Mouse (Mus musculus) ovary, postnatal 10 days (tissue): ENCODE results near the gene Pkp4.

ENCODE experiments used
- DNase-seq: peaks from one replicate; pipeline ENCODE4 v3.0.0; 2022; ENCODE audit warnings: low spot score

Pkp4 gene

GRCm38 (mm10) chr2:59184107-59185064 lies 23.7 kb downstream of the Pkp4 start:
- no peak for DNase-seq

GRCm38 (mm10) chr2:59186122-59186521 lies 25.5 kb downstream of the Pkp4 start:
- no peak for DNase-seq

GRCm38 (mm10) chr2:59186966-59187365 lies 26.3 kb downstream of the Pkp4 start:
- DNase-seq, result no peak

GRCm38 (mm10) chr2:59188306-59188705 lies 27.7 kb downstream of the Pkp4 start:
- no peak for DNase-seq

- DNase-seq, result no peak
These were observed 29.1 kb downstream of the Pkp4 start for GRCm38 (mm10) chr2:59189661-59190185.

- DNase-seq, result no peak
These were observed 29.5 kb downstream of the Pkp4 start for GRCm38 (mm10) chr2:59190186-59190585.

GRCm38 (mm10) chr2:59191466-59191865 lies 30.8 kb downstream of the Pkp4 start:
- DNase-seq, result no peak

GRCm38 (mm10) chr2:59193117-59193516 lies 32.5 kb downstream of the Pkp4 start:
- DNase-seq, result no peak

GRCm38 (mm10) chr2:59197156-59197555 lies 36.5 kb downstream of the Pkp4 start:
- DNase-seq, result no peak

- DNase-seq, result no peak
These were observed 38.9 kb downstream of the Pkp4 start for GRCm38 (mm10) chr2:59199476-59199976.

- DNase-seq, result no peak
These were observed 39.9 kb downstream of the Pkp4 start for GRCm38 (mm10) chr2:59200511-59200910.

GRCm38 (mm10) chr2:59202930-59203329 lies 42.3 kb downstream of the Pkp4 start:
- DNase-seq, result no peak

GRCm38 (mm10) chr2:59203627-59204425 lies 43.2 kb downstream of the Pkp4 start:
- DNase-seq, result no peak

- no peak for DNase-seq
These were observed 44.4 kb downstream of the Pkp4 start for GRCm38 (mm10) chr2:59205092-59205491.

GRCm38 (mm10) chr2:59206190-59206589 lies 45.5 kb downstream of the Pkp4 start:
- DNase-seq, result no peak

GRCm38 (mm10) chr2:59207240-59207639 lies 46.6 kb downstream of the Pkp4 start:
- DNase-seq, result no peak

- DNase-seq, result no peak
These were observed 47.1 kb downstream of the Pkp4 start for GRCm38 (mm10) chr2:59207725-59208124.

GRCm38 (mm10) chr2:59208276-59208675 lies 47.6 kb downstream of the Pkp4 start:
- no peak for DNase-seq

- no peak for DNase-seq
These were observed 50.4 kb downstream of the Pkp4 start for GRCm38 (mm10) chr2:59211051-59211450.

- DNase-seq, result no peak
These were observed 51.8 kb downstream of the Pkp4 start for GRCm38 (mm10) chr2:59212430-59212829.

- no peak for DNase-seq
These were observed 52.2 kb downstream of the Pkp4 start for GRCm38 (mm10) chr2:59212846-59213245.

- no peak for DNase-seq
These were observed 57.3 kb downstream of the Pkp4 start for GRCm38 (mm10) chr2:59217931-59218330.
